Mouse (Mus musculus) kidney, adult 9 months (tissue): Measurements from ENCODE around the gene Gm47289.

Source experiments
- DNase-seq: peaks from one replicate; pipeline ENCODE4 v3.0.0; 2022

The Gm47289 gene

GRCm38 (mm10) chr9:119158861-119159260 lies at the start of gene Gm47289:
TSS of gene Gm47289 (plus strand) at chr9:119159161.
- DNase-seq: no peak

DNA sequence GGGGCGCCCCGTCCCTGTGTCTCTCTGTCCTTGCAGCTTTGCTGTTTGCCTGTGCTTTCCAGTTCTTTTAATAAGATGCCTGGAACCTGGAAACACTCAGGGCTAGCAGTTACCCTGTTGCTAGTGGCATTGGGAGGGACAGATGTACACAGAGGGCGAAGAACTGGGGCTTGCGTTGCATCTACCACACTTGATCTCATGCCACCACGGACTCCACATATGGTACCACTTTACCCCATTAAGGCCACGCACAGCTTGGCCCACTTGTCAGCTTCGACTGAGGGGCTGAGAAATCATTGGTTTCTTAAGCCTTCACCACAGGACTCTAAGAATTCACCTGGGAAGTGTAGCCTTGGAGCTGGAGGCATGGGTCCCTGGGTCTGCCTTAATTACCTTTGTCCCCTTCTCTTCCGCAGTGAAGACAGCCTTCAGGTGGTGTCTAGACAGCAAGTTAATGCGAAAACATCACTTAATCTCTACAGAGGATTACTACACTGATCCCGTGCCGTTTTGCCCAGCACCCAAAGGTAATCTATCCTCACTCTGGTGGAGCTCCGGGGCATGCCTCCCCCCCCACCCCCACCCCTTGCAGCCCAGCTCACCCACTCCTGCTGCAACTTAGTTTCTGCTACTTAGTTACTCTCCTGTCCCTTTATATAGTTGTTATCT lies 49.1 kb upstream of the Gm47289 start:
- no peak for DNase-seq

GRCm38 (mm10) chr9:119110640-119111039 lies 48.3 kb upstream of the Gm47289 start:
- no peak for DNase-seq

- no peak for DNase-seq
These were observed 44.0 kb upstream of the Gm47289 start for GRCm38 (mm10) chr9:119114911-119115310.

- peak; percentile 96 for DNase-seq
These were observed 39.4 kb upstream of the Gm47289 start for GRCm38 (mm10) chr9:119119409-119120167.

GRCm38 (mm10) chr9:119120168-119120560 lies 38.8 kb upstream of the Gm47289 start:
- no peak for DNase-seq

DNA sequence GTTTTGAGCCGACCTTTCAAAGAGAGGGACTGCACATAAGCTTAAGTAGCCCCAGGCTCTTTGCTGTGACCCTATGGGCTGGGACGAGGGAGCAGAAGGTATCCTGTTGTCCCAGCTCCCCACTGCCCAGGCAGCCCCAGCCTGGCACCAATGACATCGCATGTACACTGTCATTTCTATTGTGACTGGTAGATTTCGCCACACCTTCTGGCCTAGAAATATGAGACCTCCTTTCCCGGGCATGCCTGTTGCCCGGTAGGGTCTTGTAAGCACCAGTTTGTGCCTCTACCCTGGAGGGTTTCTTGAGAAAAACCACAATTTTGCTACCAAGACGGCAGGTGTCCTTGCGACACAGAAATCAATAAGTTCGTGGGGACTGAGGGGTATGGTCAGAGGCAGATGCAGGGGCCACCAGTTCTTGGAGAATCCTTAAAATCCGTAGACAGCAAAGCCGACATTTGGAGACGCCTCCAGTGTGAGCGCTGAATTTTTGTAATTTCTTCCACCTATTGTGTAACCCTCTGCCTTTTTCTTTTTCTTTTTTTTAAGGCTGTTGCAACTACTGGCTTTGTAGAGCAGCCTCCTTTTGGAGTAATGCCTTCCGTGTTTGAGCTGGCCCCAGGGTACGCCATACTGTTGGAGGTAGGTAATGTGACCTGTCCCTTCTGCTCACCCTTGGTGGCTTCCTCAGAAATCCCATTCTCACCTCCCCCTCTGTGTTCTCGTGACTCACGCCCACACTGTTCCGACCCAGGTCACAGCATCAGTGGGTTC lies 36.2 kb upstream of the Gm47289 start:
- no peak for DNase-seq

DNA sequence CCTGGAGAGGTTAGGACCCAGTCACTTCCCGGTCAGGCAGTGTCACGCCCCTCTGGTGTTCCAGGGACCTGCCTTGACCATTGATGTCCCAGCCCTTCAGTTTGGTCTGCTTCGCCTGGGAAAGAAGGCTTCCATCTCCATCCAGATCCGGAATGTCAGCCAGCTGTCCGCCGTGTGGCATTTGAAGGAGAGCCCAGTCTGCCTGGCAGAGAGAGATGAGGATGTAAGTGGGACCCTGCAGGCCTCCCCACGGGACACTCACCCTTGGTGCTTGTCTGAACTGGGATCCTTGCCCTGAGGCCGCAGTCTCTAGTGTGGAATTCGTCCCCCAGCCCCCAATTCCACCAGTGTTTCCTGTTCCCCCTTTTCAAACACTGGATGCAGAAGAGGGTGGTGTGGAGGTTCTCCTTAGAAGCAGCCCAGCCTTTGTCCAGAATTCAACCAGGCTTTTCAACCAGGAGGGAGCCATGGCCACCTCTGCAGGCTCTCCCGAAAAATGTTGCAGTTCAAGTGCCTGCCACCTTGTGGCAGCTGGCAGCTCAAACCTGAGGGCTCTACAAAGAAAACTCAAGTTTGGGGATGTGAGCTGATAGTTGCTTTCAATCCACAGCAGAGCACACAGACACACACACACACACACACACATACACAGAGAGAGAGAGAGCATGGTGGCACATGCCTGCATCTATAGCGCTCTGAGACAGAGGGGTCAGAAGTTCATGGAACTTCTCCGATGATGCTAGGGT lies 30.4 kb upstream of the Gm47289 start:
- DNase-seq: no peak

GRCm38 (mm10) chr9:119130692-119131091 lies 28.3 kb upstream of the Gm47289 start:
- peak; percentile 54 for DNase-seq

DNA sequence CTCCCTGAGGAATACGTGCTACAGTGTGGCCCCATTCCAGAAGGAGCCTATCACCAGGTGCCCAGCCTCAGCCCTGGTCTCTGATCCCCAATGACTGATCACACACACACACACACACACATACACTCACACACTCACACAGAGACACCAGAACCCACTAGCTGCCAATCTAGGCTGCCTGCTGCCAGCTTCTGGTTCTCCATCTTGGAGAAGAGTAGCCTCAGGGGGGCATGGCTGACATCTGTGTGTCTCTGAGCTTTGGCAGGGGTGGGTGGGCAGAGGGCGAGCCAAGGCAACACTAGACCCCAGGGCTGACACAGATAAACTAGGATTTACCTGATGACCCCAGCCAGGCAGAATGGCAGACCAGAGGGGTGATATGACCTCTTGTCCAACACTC lies 20.1 kb upstream of the Gm47289 start:
- DNase-seq: no peak

DNA sequence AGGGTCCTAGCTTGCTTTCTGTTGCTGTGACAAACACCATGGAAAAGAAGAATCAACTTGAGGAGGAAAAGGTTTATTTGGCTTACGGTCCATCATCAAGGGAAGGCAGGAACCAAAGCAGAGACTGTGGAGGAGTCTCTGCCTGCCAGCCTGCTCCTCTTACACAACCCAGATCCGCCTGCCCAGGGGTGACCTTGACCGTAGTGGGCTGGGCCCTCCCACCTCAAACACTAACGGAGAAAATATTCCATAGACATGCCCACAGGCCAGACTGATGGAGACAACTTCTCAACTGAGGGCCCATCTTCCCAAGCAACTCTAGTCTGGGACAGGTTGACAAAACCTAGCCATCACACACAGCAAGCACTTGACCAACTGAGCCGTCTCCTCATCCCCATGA lies 16.9 kb upstream of the Gm47289 start:
- DNase-seq: no peak

- DNase-seq: no peak
These were observed 15.6 kb upstream of the Gm47289 start for GRCm38 (mm10) chr9:119143372-119143771.

GRCm38 (mm10) chr9:119144696-119145095 lies 14.3 kb upstream of the Gm47289 start:
- DNase-seq: no peak

DNA sequence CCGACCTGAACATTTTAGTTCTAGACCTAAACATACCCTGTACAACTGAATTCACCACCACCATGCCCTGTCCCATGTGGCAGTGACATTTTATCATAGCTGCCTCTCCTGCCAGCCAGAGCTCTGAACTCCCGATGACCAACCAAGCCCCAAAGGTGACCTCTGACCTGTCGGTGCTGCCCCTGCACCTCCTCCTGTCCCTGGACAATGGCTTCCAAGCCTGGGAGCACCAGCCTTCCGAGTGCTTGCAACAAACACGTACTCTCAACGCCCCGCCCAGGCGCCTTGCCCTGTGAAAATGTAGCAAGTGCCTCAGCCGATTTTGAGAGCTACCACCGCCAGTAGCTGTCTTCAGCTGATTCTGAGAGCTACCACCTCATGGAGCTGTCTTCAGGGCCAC lies 13.8 kb upstream of the Gm47289 start:
- no peak for DNase-seq

- DNase-seq: no peak
These were observed 13.3 kb upstream of the Gm47289 start for GRCm38 (mm10) chr9:119145638-119146037.

GRCm38 (mm10) chr9:119146098-119146770 lies 12.7 kb upstream of the Gm47289 start:
- peak; percentile 42 for DNase-seq

DNA sequence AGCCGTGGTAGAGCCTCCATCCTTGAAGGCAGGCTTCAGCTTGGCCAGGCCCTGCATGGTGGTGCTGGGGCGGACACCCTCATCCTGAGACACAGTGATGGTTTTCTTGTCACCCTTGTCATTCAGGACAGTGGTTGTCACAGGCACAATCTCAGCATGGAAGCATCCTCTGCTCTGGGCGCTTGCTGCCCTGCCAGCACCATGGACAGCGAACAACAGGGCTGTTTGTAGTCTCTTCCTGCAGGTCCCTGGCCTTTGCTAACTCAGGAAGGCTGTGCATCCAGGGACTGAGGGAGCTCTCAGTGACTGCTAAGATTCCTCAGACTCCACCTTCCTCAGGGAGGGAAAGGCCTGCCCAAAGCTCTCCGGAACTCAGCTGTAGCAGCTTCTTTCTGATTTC lies 9.4 kb upstream of the Gm47289 start:
- DNase-seq: no peak

GRCm38 (mm10) chr9:119151751-119152150 lies 7.2 kb upstream of the Gm47289 start:
- peak; percentile 46 for DNase-seq

GRCm38 (mm10) chr9:119155416-119155815 lies 3.5 kb upstream of the Gm47289 start:
- peak; percentile 89 for DNase-seq

DNA sequence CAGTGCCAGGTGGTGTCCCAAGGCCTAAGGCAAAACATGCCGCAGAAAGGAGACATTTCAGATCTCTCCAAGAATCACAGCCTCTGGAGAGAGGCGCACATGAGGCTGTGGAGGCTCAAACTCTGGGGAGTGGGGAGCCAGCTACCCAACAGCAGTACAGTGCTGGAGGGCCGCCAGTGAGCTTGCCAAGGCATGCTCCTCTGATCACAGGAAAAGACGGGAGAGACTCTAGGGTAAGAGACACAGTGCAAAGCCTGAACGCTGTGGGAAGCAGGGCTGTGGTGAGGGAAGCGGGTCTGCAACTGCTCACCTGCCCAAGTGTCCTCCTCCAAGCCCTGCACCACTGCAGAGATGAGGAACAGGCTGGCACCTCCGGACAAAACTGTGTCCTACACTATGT lies 3.1 kb upstream of the Gm47289 start:
- DNase-seq: peak; percentile 60

GRCm38 (mm10) chr9:119156278-119157201 lies 2.4 kb upstream of the Gm47289 start, which contains the start of gene Acaa1b:
TSS of gene Acaa1b (minus strand) at chr9:119157093.
- DNase-seq: peak; percentile 92
